Mouse (Mus musculus): ENCODE results near the gene Il12a. TPM values are rescaled to one million over a fixed set of nuclear protein-coding genes. Genes with fewer than 3 reads are reported as not detected.
A peak's percentile ranks its signal among the peaks of the same experiment; 100 is the strongest.

Gene Il12a
- polyA plus RNA-seq, 1 experiment from 2014 or later: 0.28 TPM

DNA sequence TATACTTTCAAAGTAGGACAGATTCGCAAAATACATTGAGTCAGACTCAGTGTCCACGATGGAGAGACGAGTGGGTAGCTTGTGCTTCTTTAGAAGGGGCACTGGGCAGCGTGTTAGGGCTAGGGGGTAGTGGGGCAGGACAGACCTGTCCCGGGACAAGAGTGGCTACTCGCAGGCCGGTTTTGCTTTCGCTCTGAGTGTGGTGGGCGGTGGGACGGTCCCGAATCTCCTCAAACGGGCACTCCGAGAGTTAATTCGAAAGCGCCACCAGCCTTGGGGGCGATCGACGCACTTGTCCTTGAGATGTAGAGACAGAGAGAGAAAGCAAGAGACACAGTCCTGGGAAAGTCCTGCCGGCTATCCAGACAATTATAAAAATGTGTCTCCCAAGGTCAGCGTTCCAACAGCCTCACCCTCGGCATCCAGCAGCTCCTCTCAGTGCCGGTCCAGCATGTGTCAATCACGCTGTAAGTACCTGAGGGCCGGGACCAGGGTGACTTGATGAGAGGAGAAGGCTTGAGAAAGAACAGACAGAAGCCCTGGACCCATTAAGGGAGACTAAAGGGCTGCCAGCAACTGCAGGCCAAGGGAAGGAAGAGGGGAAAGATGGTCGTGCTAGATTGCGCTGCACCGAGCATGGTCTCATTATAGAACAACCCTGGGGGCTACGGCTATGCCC, 795 bp downstream of the Il12a start:
- Histone ChIP-seq H3K27ac (no peak overlapping the region), H3K9ac (no peak overlapping the region), H3K27me3 (replicated peaks) (no peaks in the 10 kb centered on the region), H3K9me3 (no peaks in the 10 kb centered on the region), H3K4me1 (no peaks in the 10 kb centered on the region), H3K4me3 (replicated peaks) (no peak overlapping the region), H3K36me3 (no peaks in the 10 kb centered on the region), H3K4me2 (peak overlapping the region; percentile 0; the same call in 1 of the 2 replicates)
- WGBS: 78% methylated on average over 28 of the region's 28 CpGs
- ATAC-seq (ENCODE audit: insufficient read depth, low FRiP score, low read depth): no peak

DNA sequence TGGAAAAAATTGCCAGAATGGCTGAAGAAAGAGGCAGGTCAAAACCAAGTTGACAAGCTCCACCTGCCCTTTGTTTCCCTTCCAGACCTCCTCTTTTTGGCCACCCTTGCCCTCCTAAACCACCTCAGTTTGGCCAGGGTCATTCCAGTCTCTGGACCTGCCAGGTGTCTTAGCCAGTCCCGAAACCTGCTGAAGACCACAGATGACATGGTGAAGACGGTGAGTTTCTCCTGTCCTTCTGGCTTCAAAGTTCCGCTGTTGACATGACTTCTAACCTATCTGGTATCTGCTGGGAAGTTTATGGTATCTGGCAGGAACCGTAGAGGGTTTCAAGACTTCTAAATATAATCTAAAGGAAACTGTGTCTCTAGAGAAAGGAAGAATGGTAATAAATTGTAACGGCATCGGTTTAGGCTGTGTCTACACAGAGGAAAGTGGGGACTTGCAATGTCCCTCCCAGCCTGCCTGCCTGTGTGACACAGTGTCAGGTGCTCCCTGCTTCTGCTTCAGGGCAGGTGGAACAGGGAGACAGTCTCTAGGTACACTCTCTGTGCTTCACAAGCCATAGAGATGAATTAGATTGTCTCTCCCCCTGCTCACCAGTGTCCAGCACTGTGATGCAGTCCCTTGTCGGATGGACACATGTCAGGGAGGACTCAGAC, 1.6 kb downstream of the Il12a start:
- H3K4me2 ChIP-seq: no peak overlapping the region
- 76% methylated on average over 7 of the region's 7 CpGs for whole genome bisulfite sequencing

DNA sequence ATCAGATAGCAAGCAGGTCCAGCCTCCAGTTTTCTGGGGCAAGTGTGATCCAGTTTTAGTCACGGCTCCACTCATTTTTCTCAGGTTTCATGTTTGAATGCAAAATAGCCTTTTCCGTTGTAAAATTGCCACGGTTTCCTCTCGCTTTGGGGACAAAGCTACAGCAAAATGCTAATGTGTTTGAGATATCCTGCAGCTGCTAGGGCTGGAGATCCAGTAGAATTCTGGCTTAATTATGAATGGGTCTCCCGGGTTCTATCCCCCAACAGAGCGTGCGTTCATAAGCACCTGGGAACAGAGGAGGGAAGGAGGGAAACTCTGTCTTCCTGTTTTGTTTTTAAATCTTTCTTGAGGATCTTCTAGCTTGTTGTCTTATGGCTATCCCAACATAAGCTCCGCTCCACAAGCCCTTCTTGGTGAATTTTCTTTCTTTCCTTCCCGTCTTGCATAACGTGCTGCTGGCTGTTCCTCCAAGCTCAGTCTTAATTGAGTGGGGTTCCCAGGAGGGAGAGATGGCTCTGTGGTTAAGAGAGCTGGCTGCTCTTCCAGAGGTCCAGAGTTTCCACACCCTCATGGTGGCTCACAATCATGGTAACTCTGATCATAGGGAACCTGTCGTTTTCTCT, 2.3 kb downstream of the Il12a start:
- H3K4me3 ChIP-seq (replicated peaks): no peak overlapping the region
- WGBS: 66% methylated on average over 11 of the region's 11 CpGs
- H3K4me1 ChIP-seq: no peaks in the 10 kb centered on the region
- H3K27ac ChIP-seq: no peak overlapping the region
- H3K36me3 ChIP-seq: no peaks in the 10 kb centered on the region
- H3K9me3 ChIP-seq: no peaks in the 10 kb centered on the region
- H3K4me2 ChIP-seq: no peak overlapping the region
- no peak for ATAC-seq (ENCODE audit: insufficient read depth, low FRiP score, low read depth)
- no peak overlapping the region for H3K9ac ChIP-seq
- H3K27me3 ChIP-seq (replicated peaks): no peaks in the 10 kb centered on the region

More for the DNA sequence above, 1.6 kb downstream of the Il12a start:
- H3K36me3 ChIP-seq: no peaks in the 10 kb centered on the region
- ATAC-seq (ENCODE audit: insufficient read depth, low FRiP score, low read depth): no peak
- no peak overlapping the region for H3K4me3 ChIP-seq (replicated peaks)
- no peaks in the 10 kb centered on the region for H3K4me1 ChIP-seq
- H3K9me3 ChIP-seq: no peaks in the 10 kb centered on the region
- H3K9ac ChIP-seq: no peak overlapping the region
- no peak overlapping the region for H3K27ac ChIP-seq
- no peaks in the 10 kb centered on the region for H3K27me3 ChIP-seq (replicated peaks)

DNA sequence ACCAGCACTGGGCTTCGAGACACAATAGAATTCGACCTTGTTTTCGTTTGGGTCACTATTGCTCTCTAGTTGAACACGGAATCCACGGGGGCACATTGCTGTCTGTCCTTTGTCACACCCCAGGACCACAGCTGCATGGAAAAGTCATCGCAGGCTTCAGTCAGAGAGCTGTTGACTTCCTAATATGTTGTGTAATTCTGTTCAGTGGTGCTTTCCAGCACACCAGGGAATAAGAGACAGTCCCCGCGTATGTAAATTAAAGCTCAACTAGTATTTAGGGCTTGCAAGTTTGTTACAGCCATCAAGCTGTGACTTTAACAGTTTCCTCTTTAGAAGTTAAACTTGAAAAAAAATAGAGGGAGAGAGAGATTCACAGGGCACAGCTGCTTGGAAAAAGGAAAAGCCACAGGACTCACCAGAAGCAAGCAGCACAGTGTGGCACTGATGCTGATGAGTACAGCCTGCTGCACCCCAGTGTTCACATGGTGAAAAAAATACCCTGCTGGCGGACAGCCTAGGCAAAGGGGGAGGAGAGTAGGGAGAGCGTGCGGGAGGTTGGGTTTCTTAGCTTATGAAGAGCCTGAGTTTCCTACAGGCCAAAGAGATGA, 3.1 kb downstream of the Il12a start:
- peak; percentile 35; the same call in 1 of the 2 replicates for ATAC-seq (ENCODE audit: insufficient read depth, low FRiP score, low read depth)
- H3K27ac ChIP-seq: no peak overlapping the region
- no peak overlapping the region for H3K4me2 ChIP-seq
- H3K4me3 ChIP-seq (replicated peaks): no peak overlapping the region
- no peaks in the 10 kb centered on the region for H3K4me1 ChIP-seq
- H3K27me3 ChIP-seq (replicated peaks): no peaks in the 10 kb centered on the region
- no peaks in the 10 kb centered on the region for H3K36me3 ChIP-seq
- no peaks in the 10 kb centered on the region for H3K9me3 ChIP-seq
- no peak overlapping the region for H3K9ac ChIP-seq
- WGBS: 39% methylated on average over 11 of the region's 11 CpGs

DNA sequence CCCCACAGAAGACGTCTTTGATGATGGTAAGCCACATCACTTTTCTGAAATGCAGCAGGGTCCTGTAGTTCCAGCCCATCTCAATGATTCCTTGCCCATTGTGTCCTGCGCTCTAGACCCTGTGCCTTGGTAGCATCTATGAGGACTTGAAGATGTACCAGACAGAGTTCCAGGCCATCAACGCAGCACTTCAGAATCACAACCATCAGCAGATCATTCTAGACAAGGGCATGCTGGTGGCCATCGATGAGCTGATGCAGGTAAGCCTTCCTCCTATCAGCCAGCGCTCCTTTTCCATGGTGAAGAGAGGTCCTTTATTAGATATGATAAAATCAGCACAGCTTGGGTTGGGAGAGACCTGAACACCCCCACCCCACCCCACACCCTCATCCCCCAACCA, 4.9 kb downstream of the Il12a start:
- Histone ChIP-seq H3K4me3 (replicated peaks) (no peak overlapping the region), H3K27ac (no peak overlapping the region), H3K4me1 (no peaks in the 10 kb centered on the region), H3K36me3 (no peaks in the 10 kb centered on the region), H3K4me2 (no peak overlapping the region), H3K9ac (no peak overlapping the region), H3K27me3 (replicated peaks) (no peaks in the 10 kb centered on the region), H3K9me3 (no peaks in the 10 kb centered on the region)
- ATAC-seq (ENCODE audit: insufficient read depth, low FRiP score, low read depth): no peak
- WGBS: 92% methylated on average over 5 of the region's 5 CpGs

DNA sequence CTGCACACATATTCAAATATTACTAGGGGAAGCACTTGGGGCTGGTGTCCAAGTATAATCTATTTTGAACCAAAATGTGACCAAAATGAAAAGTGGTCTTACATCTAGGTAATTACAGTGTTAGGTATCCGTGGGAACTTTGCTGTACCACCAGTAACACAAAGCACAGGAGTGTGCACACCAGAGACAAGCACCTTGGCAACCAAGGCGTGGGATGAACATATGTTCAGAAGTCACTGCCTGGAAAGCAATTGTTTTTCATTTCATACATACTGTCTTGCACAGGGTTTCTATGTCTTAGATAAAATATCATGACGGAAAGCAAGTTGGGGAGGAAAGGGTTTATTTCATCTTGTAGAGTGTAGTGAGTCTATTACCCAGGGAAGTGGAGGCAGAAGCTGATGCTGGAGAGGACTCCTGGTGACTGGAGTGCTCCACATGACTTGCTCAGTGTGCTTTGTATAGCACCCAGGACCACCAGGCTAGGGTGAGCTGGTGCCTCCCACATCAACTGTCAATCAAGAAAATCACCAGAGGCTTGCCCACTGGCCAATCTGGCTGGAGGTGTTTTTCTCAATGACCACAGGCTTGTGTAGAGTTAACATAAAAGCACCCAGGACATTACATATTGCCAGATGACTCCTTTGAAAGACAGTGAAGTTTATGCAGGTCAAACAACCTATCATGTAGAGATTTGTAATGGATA, 6.2 kb downstream of the Il12a start:
- H3K27ac ChIP-seq: no peak overlapping the region
- H3K27me3 ChIP-seq (replicated peaks): no peaks in the 10 kb centered on the region
- no peak overlapping the region for H3K4me2 ChIP-seq
- H3K4me3 ChIP-seq (replicated peaks): no peak overlapping the region
- no peaks in the 10 kb centered on the region for H3K9me3 ChIP-seq
- no peak for ATAC-seq (ENCODE audit: insufficient read depth, low FRiP score, low read depth)
- no peaks in the 10 kb centered on the region for H3K36me3 ChIP-seq
- H3K9ac ChIP-seq: no peak overlapping the region
- 88% methylated on average over 3 of the region's 3 CpGs for WGBS
- no peaks in the 10 kb centered on the region for H3K4me1 ChIP-seq

DNA sequence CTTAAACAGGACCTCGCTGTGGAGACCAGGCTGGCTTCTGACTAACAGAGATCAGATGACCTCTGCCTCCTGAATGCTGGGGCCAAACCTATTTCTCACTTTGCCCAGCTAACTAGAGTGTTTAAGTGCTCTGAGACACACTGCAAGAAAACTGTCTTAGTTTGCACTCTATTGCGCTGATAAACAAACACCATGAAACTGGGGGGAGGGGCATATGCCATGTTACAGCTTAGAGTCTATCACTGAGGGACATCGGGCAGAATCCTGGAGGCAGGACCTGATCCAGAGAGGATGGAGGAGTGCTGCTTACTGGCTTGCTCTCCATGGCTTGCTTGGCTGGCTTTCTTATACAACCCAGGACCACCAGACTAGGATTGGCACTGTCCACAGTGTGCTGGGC, 8.2 kb downstream of the Il12a start:
- Histone ChIP-seq H3K27ac (no peak overlapping the region), H3K4me3 (replicated peaks) (no peak overlapping the region), H3K4me1 (no peaks in the 10 kb centered on the region), H3K36me3 (no peaks in the 10 kb centered on the region), H3K9ac (no peak overlapping the region), H3K9me3 (no peaks in the 10 kb centered on the region), H3K27me3 (replicated peaks) (no peaks in the 10 kb centered on the region), H3K4me2 (no peak overlapping the region)
- 82% methylated on average over 3 of the region's 3 CpGs for WGBS
- no peak for ATAC-seq (ENCODE audit: insufficient read depth, low FRiP score, low read depth)

DNA sequence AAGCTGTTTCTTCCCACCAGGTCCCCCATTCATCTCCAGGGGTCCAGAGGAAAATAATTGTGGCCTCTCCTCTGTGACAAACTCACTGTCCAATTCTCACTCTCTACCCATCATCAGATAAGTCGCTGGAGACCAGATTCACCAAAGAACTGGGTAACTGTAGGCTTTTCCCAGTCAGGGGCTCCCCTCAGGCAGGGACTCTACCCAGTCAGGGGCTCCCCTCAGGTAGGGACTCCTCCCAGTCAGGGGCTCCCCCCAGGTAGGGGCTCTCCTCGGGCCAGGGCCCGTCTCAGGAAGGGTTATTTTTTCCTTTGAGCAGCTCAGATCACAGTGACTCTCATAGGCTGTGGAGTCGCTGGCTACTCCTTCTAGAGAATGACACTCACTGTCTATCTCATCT, 9.6 kb downstream of the Il12a start:
- Histone ChIP-seq H3K4me3 (replicated peaks) (no peak overlapping the region), H3K9ac (no peak overlapping the region), H3K27ac (no peak overlapping the region), H3K27me3 (replicated peaks) (no peaks in the 10 kb centered on the region), H3K4me2 (no peak overlapping the region), H3K9me3 (no peaks in the 10 kb centered on the region), H3K4me1 (no peaks in the 10 kb centered on the region), H3K36me3 (no peaks in the 10 kb centered on the region)
- 78% methylated on average over 4 of the region's 4 CpGs for WGBS
- ATAC-seq (ENCODE audit: insufficient read depth, low FRiP score, low read depth): no peak

DNA sequence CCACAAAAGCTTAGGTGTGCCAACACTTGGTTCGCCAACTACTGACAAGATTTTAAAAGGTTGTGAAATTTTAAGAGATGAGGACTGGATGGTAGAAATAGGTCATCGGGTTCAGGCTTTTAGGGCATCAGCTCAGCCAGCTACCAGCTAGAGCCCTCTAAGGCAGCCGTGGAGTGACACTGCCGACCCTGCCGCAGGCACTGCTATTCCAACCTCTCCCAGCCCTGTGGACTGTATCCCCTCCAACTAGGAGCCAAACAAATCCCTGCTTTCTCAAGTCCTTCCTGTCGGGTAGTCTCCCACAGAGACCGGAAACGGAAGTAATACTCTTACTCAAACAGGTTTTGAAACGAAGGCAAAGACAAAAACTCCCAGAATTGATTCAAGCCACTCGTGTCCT, 15.9 kb downstream of the Il12a start:
- no peaks in the 10 kb centered on the region for H3K27me3 ChIP-seq (replicated peaks)
- H3K4me3 ChIP-seq (replicated peaks): no peak overlapping the region
- H3K4me1 ChIP-seq: no peaks in the 10 kb centered on the region
- no peaks in the 10 kb centered on the region for H3K9me3 ChIP-seq
- no peak overlapping the region for H3K9ac ChIP-seq
- H3K27ac ChIP-seq: no peak overlapping the region
- no peak for ATAC-seq (ENCODE audit: insufficient read depth, low FRiP score, low read depth)
- no peaks in the 10 kb centered on the region for H3K36me3 ChIP-seq
- no peak overlapping the region for H3K4me2 ChIP-seq
- 82% methylated on average over 10 of the region's 10 CpGs for WGBS

DNA sequence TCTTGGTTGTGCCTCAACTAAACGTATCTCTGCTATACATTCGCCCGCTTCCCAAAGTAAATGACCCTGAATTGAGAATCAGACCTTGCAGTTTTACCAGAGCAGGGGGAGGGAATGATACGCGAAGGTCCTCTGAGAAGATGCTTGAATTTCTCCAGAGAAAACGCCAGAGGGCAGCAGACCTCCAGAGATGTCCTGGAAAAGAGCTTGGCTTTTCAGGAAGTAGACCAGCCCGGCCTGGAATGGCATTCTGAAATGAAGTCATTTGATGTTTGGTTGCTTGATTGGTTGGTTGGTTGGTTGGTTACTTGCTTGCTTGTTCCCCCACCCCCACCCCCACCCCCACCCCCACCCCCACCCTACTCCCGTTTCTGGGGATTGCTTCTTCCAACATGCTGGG, 17.8 kb downstream of the Il12a start:
- H3K9me3 ChIP-seq: no peaks in the 10 kb centered on the region

DNA sequence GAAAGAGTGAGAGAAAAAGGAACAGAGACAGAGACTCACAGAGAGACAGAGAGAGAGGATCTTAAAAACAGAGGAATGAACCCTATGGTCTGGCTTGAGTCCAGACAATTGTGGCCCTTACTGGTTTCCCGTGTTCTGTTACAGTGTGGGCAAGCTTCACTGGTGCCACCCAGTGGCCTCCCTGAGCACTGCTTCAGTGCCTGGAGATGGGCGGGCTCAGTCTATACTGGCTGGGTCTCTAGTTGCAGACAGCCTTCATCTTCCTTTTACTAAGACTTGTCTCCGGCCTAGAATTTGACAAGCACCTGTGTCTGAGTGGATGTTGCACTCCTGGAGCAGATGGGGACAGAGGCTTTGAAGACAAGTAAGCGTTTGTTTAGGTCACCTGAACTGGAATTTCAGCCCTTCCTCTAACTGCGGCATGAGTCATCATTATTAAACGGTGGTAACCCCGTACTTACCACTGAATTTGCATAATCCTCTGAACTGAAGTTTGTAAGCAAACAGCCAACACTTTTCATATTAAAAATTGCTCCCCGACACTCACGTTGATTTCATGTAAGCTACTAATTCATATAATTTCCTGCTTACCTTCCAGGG, 18.9 kb downstream of the Il12a start:
- H3K27me3 ChIP-seq (replicated peaks): no peaks in the 10 kb centered on the region
- H3K27ac ChIP-seq: no peak overlapping the region
- no peaks in the 10 kb centered on the region for H3K4me1 ChIP-seq
- no peak overlapping the region for H3K9ac ChIP-seq
- no peaks in the 10 kb centered on the region for H3K9me3 ChIP-seq
- H3K4me2 ChIP-seq: no peak overlapping the region
- H3K36me3 ChIP-seq: no peaks in the 10 kb centered on the region
- H3K4me3 ChIP-seq (replicated peaks): no peak overlapping the region
- peak; percentile 78; the same call in 1 of the 2 replicates for ATAC-seq (ENCODE audit: insufficient read depth, low FRiP score, low read depth)
- 42% methylated on average over 9 of the region's 9 CpGs for WGBS

More for the DNA sequence above, 17.8 kb downstream of the Il12a start:
- no peak for ATAC-seq (ENCODE audit: insufficient read depth, low FRiP score, low read depth)
- WGBS: 36% methylated on average over 8 of the region's 8 CpGs
- H3K4me3 ChIP-seq (replicated peaks): no peak overlapping the region
- H3K27ac ChIP-seq: no peak overlapping the region
- no peak overlapping the region for H3K4me2 ChIP-seq
- H3K36me3 ChIP-seq: no peaks in the 10 kb centered on the region
- H3K9ac ChIP-seq: no peak overlapping the region
- H3K27me3 ChIP-seq (replicated peaks): no peaks in the 10 kb centered on the region
- H3K4me1 ChIP-seq: no peaks in the 10 kb centered on the region

Data from stomach, embryonic 15.5 days (tissue).